Mouse (Mus musculus): Measurements from ENCODE around the gene Cyren. TPM values are rescaled to one million over a fixed set of nuclear protein-coding genes. Genes with fewer than 3 reads are reported as not detected.

The Cyren gene
- polyA plus RNA-seq, 1 experiment from 2014 or later = 11.6 TPM

GRCm38 (mm10) chr6:34862791-34863403, 15.0 kb downstream of the Cyren start, which contains the start of gene Tmem140:
Gene Tmem140 (plus strand): TSS chr6:34863146.
- Histone ChIP-seq H3K4me2 (replicated peaks) (no peak within 1 kb of the TSS), H3K9ac (replicated peaks) (no peak within 1 kb of the TSS), H3K4me3 (replicated peaks) (no peak within 1 kb of the TSS), H3K27me3 (no peaks in the 10 kb centered on the region), H3K27ac (no peak within 1 kb of the TSS), H3K9me3 (no peaks in the 10 kb centered on the region), H3K36me3 (no peaks in the 10 kb centered on the region), H3K4me1 (replicated peaks) (peaks cover 8% of the 10 kb centered on the region; the same call in 1 of the 2 replicates)
- no peak for ATAC-seq
- 71% methylated on average over 11 of the region's 11 CpGs for WGBS

GRCm38 (mm10) chr6:34862381-34862780, 15.5 kb downstream of the Cyren start:
- Histone ChIP-seq H3K27ac (no peak overlapping the region), H3K4me1 (replicated peaks) (peaks cover 8% of the 10 kb centered on the region; the same call in 1 of the 2 replicates), H3K4me3 (replicated peaks) (no peak overlapping the region), H3K9me3 (no peaks in the 10 kb centered on the region), H3K27me3 (no peaks in the 10 kb centered on the region), H3K9ac (replicated peaks) (no peak overlapping the region), H3K36me3 (no peaks in the 10 kb centered on the region), H3K4me2 (replicated peaks) (no peak overlapping the region)
- 93% methylated on average over 6 of the region's 6 CpGs for WGBS
- no peak for ATAC-seq

- H3K36me3 ChIP-seq = no peaks in the 10 kb centered on the region
- no peak overlapping the region for H3K27ac ChIP-seq
- no peak for ATAC-seq
- no peaks in the 10 kb centered on the region for H3K9me3 ChIP-seq
- H3K4me2 ChIP-seq (replicated peaks) = no peak overlapping the region
- peaks cover under 1% of the 10 kb centered on the region; the same call in 1 of the 2 replicates for H3K4me1 ChIP-seq (replicated peaks)
- no peak overlapping the region for H3K4me3 ChIP-seq (replicated peaks)
- no peak overlapping the region for H3K9ac ChIP-seq (replicated peaks)
- WGBS = 94% methylated on average over 11 of the region's 11 CpGs
- no peaks in the 10 kb centered on the region for H3K27me3 ChIP-seq
Measured at GRCm38 (mm10) chr6:34861546-34862053, 16.3 kb downstream of the Cyren start.

- H3K4me2 ChIP-seq (replicated peaks) = no peak overlapping the region
- 96% methylated on average over 5 of the region's 5 CpGs for WGBS
- ATAC-seq = no peak
- no peaks in the 10 kb centered on the region for H3K9me3 ChIP-seq
- H3K9ac ChIP-seq (replicated peaks) = no peak overlapping the region
- no peaks in the 10 kb centered on the region for H3K4me1 ChIP-seq (replicated peaks)
- no peaks in the 10 kb centered on the region for H3K36me3 ChIP-seq
- no peaks in the 10 kb centered on the region for H3K27me3 ChIP-seq
- no peak overlapping the region for H3K27ac ChIP-seq
- H3K4me3 ChIP-seq (replicated peaks) = no peak overlapping the region
Measured at GRCm38 (mm10) chr6:34832352-34832751, 45.5 kb downstream of the Cyren start.

GRCm38 (mm10) chr6:34824406-34824805, 53.5 kb downstream of the Cyren start:
- no peak overlapping the region for H3K4me2 ChIP-seq (replicated peaks)
- H3K9me3 ChIP-seq = no peaks in the 10 kb centered on the region
- no peaks in the 10 kb centered on the region for H3K27me3 ChIP-seq
- ATAC-seq = no peak
- no peak overlapping the region for H3K4me3 ChIP-seq (replicated peaks)
- no peak overlapping the region for H3K27ac ChIP-seq
- no peak overlapping the region for H3K9ac ChIP-seq (replicated peaks)
- no peaks in the 10 kb centered on the region for H3K36me3 ChIP-seq
- no peaks in the 10 kb centered on the region for H3K4me1 ChIP-seq (replicated peaks)

Other genes with a start within 250 kb of the Cyren start
- gene Agbl3, start 97.6 kb downstream of the Cyren start, polyA plus RNA-seq (2015; fragmentation: Nextera tagmentation; extraction: Ambion mirVana) = 8.7 and 9.8 TPM in 2 replicates
- gene Tmem140, start 14.9 kb downstream of the Cyren start, polyA plus RNA-seq (2015; fragmentation: Nextera tagmentation; extraction: Ambion mirVana) = 0.96 and 1.5 TPM in 2 replicates
- 12.0 and 13.9 TPM in 2 replicates for gene Wdr91, start 32.8 kb upstream of the Cyren start, polyA plus RNA-seq (2015; fragmentation: Nextera tagmentation; extraction: Ambion mirVana)
- not detected in 2 replicates for gene Stra8, start 42.1 kb upstream of the Cyren start, polyA plus RNA-seq (2015; fragmentation: Nextera tagmentation; extraction: Ambion mirVana)
- 0.52 and 0.71 TPM in 2 replicates for gene Slc23a4, start 110.3 kb upstream of the Cyren start, polyA plus RNA-seq (2015; fragmentation: Nextera tagmentation; extraction: Ambion mirVana)